Mouse (Mus musculus) megakaryocyte, adult 5-6 weeks (primary cell): ENCODE measurements around the gene Trip6. TPM values are rescaled to one million over a fixed set of nuclear protein-coding genes. Genes with fewer than 3 reads are reported as not detected.
A peak's percentile ranks its signal among the peaks of the same experiment; 100 is the strongest.
"Not testable (repeated sequence)": the region's sequence is repeated elsewhere in the genome, so short reads cannot be mapped to it uniquely, and the experiment has no call there.

Source experiments
- ATAC-seq: 2 replicates; pipeline ENCODE4 v1.8.0; 2016; ENCODE audit warnings: mild to moderate bottlenecking, inconsistent platforms; ENCODE audit not compliant: poor library complexity, severe bottlenecking
- total RNA-seq, 2 experiments: library from RNA; stranded (forward) in 1 of 2; stranded (reverse) in 1 of 2; fragments of 153-499, 151-499 nt in 1 of 2; fragments of 221-1000, 200-1000 nt in 1 of 2; gene quantifications; 2 replicates each; pipeline versions ENCODE4 v1.2.3 to v1.2.4; 2015 to 2017

Gene Trip6
- total RNA-seq, 2 experiments from 2014 or later = 2.1 to 4.1 TPM

DNA sequence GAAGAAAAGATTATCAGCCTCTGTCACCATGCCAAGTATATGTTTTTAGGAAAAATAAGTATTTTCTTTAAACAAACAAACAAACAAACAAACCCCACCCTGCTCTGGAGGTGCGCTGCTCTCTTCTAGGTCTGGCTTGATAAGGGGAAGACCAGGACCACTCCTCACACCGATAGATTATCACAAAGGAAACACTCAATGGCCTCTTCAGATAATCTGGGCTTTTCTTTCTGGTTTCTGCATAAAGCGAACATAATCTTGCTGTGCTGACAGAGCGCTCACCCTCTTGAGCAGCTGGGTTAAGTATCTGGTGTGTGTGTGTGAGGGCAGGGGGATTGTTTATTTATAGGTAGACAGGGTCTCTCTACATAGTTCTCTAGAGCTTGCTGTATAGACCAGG lies 10.6 kb downstream of the Trip6 start:
- no peak for ATAC-seq

GRCm38 (mm10) chr5:137301253-137301652 lies 13.0 kb downstream of the Trip6 start:
- no peak for ATAC-seq

DNA sequence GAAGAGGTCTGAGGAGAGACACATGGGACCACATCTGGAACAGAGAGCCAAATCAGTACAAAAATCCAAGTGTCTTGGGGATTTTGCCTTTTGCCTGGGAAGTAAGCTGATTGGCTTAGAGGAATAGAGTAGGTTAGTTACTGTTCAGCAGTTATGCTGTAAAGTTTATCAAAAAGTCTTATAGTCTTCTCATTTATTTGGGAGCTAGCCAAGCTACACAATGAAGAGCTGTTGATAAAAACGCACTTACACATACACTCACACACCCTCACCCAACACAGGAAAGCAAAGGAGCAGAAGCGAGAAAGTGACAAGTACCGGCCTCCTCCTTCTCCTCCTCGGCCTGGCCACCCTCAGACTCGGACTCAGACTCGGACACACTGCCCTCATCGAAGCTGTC lies 15.0 kb downstream of the Trip6 start:
- no peak for ATAC-seq

DNA sequence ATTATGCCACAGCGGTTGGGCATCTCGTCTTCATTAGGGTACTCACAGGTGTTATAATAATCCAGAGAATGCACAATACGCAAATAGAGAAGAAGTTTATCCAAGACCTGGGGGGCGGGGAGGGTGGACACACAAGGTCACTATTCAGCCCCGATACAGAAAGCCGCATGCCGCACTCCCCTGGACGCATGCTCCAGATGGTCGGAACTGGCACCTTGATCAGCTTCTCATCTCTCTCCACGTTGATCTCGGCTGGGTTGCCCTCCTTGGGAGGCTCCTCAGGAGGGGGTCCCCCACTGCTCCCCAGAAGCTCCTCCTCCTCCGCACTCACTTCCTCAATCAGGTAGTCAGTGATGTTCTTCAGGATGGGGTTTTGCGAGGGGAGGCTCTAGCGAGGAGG lies 17.1 kb downstream of the Trip6 start:
- ATAC-seq = no peak

DNA sequence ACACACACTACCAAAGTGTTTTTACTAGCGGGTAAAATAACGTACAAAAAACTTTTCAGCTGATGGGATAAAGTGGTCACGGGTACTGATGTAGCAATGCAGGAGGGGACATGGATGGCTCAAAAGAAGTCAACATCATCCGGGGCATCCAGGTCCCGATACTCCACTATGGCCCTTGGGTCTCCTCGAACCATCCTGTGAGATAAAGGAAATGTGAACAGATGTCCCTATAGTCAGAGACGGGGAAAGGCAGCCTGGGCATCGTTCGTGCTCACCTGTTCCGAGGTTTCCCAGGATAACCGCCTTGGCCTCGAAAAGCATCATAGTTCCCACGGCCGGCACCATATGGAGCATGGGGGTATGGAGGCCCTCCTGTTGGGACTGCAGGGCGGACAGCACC lies 18.5 kb downstream of the Trip6 start:
- ATAC-seq = no peak

- no peak for ATAC-seq
Measured at GRCm38 (mm10) chr5:137295296-137295695, 18.9 kb downstream of the Trip6 start.

DNA sequence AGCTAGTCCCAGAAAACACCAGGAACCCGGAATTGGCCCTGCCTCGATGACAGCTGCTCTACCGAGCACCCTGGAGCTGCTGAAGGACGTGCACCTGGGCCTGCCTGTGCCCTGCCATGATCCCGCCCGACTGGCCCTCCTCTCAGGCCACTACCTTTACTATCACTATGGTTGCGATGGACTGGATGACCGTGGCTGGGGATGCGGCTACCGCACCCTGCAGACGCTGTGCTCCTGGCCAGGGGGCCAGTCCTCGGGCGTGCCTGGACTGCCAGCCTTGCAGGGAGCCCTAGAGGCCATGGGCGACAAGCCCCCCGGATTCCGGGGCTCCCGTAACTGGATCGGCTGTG lies 19.5 kb downstream of the Trip6 start:
- ATAC-seq = peak; percentile 5; the same call in 1 of the 2 replicates

GRCm38 (mm10) chr5:137293839-137294743 lies 20.1 kb downstream of the Trip6 start, which contains the start of gene Ufsp1:
Ufsp1 (plus strand) TSS chr5:137294629.
- ATAC-seq = peak; percentile 88

DNA sequence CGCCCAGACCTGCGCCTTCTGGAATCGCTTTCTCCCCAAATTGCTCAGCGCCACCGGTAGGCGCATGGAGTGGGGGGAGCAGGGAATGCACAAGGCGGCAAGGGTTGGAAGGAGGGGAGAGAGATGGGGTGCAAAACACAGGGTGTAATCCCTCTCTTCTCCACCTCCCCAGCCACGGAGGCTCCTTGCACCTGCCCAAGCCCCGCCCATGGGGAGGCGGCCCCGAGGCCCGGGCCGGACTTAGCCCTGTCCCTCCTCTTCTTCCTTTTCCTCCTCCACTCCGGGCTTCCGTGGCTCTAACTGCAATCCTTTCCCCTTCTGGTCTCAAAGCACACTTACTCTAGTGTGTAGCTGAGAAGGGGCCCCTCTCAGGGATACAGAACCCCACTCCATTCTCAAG lies 20.9 kb downstream of the Trip6 start:
- peak; percentile 62 for ATAC-seq

- no peak for ATAC-seq
Measured at GRCm38 (mm10) chr5:137291381-137291926, 22.8 kb downstream of the Trip6 start.

DNA sequence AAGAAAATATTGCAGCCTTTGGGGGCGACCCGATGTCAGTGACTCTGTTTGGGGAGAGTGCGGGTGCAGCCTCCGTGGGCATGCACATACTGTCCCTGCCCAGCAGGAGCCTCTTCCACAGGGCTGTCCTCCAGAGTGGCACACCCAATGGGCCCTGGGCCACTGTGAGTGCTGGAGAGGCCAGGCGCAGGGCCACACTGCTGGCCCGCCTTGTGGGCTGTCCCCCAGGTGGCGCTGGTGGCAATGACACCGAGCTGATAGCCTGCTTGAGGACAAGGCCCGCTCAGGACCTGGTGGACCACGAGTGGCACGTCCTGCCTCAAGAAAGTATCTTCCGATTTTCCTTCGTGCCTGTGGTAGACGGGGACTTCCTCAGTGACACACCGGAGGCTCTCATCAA lies 23.5 kb downstream of the Trip6 start:
- peak; percentile 24 for ATAC-seq

DNA sequence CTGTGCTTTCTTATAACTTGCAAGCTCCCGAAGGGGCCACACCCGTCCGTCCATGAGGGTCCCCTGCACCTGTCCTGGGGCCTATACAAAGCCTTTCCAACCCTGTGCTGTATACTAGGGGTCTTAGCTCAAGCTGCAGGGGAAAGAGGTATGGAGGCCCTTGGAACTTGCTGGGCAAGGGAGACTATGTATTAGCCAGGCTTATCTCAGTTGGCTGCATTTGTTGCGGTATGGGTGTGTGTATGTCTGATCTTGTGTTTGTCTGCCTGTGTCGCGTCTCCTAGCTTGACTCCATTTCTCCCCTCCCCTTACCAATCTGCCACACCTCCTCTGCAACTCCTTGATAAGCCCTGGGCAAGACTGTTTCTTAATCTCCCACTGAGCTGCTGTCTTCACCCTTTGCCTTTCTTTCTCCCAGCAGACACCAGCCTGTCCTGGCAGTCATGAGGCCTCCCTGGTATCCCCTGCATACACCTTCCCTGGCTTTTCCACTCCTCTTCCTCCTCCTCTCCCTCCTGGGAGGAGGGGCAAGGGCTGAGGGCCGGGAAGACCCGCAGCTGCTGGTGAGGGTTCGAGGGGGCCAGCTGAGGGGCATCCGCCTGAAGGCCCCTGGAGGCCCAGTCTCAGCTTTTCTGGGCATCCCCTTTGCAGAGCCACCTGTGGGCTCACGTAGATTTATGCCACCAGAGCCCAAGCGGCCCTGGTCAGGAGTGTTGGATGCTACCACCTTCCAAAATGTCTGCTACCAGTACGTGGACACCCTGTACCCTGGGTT lies 24.4 kb downstream of the Trip6 start:
- ATAC-seq = no peak

GRCm38 (mm10) chr5:137288999-137289470 lies 25.2 kb downstream of the Trip6 start:
- no peak for ATAC-seq

GRCm38 (mm10) chr5:137287953-137288743 lies 26.1 kb downstream of the Trip6 start:
- no peak for ATAC-seq

- no peak for ATAC-seq
Measured at GRCm38 (mm10) chr5:137287032-137287952, 26.9 kb downstream of the Trip6 start, which contains the start of gene Ache. Ache (plus strand) TSS chr5:137287519.

DNA sequence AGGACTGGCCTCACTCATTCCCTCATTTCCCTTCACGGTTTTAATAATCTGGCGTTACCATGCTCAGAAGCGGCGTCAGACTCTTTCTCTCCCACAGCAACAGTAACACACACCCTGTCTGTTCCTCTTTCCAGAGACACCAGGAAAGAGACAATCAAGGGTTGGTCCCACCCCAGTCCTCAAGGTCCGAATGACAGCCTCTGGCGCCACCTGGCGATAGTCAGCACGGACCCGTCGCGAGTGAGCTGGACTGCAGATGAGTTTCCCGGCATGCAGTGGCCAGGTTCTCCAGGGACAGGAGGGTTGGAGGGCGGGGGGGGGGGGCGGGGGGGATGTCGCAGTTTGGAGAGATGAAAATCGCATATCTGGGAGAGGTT lies 27.6 kb downstream of the Trip6 start:
- peak; percentile 85 for ATAC-seq

- ATAC-seq = no peak
Measured at GRCm38 (mm10) chr5:137285986-137286385, 28.2 kb downstream of the Trip6 start.

- ATAC-seq = peak; percentile 43; the same call in 1 of the 2 replicates
Measured at GRCm38 (mm10) chr5:137285045-137285444, 29.2 kb downstream of the Trip6 start.

GRCm38 (mm10) chr5:137284411-137284810 lies 29.8 kb downstream of the Trip6 start:
- ATAC-seq = not testable (repeated sequence)
